Mouse (Mus musculus) midbrain, embryonic 14.5 days (tissue): ENCODE results near the gene Smg9. TPM values are rescaled to one million over a fixed set of nuclear protein-coding genes. Genes with fewer than 3 reads are reported as not detected.

Source experiments
- ATAC-seq: fragments of 200-750 bp; cut with Nextera tagmentation; 2 replicates; pipeline ENCODE4 v1.8.0; 2017; ENCODE audit warnings: moderate number of reproducible peaks, moderate library complexity; ENCODE audit not compliant: low FRiP score, low TSS enrichment
- DNase-seq: peaks from one replicate; pipeline ENCODE4 v3.0.0-alpha.2; 2015
- H3K27ac ChIP-seq: fragments of 300-500 bp; sonication (generic); replicated peaks from 2 replicates; pipeline ENCODE4 v1.5.1; 2014; ENCODE audit warnings: mild to moderate bottlenecking, low read depth, low read length, moderate library complexity
- H3K27me3 ChIP-seq: fragments of 300-500 bp; sonication (generic); 2 replicates; pipeline ENCODE4 v1.6.1; 2014; ENCODE audit warnings: low read length, control low read depth, mixed read lengths; ENCODE audit not compliant: control insufficient read depth, insufficient read depth
- H3K36me3 ChIP-seq: fragments of 300-500 bp; sonication (generic); 2 replicates; pipeline ENCODE4 v1.6.1; 2014; ENCODE audit warnings: low read length, control low read depth; ENCODE audit not compliant: control insufficient read depth, insufficient read depth
- H3K4me1 ChIP-seq: fragments of 300-500 bp; sonication (generic); 2 replicates; pipeline ENCODE4 v1.6.1; 2014; ENCODE audit warnings: mild to moderate bottlenecking, antibody characterized with exemption, low read length, control low read depth; ENCODE audit not compliant: control insufficient read depth, insufficient read depth
- H3K4me2 ChIP-seq: fragments of 300-500 bp; sonication (generic); 2 replicates; pipeline ENCODE4 v1.6.1; 2014; ENCODE audit warnings: mild to moderate bottlenecking, low read length, moderate library complexity
- H3K4me3 ChIP-seq: fragments of 300-500 bp; sonication (generic); replicated peaks from 2 replicates; pipeline ENCODE4 v1.5.1; 2014; ENCODE audit warnings: low read depth, low read length
- H3K9ac ChIP-seq: fragments of 300-500 bp; sonication (generic); replicated peaks from 2 replicates; pipeline ENCODE4 v1.6.1; 2014; ENCODE audit warnings: mild to moderate bottlenecking, low read length, moderate library complexity
- H3K9me3 ChIP-seq: fragments of 300-500 bp; sonication (generic); 2 replicates; pipeline ENCODE4 v1.6.1; 2016; ENCODE audit warnings: low read length, control low read depth, mixed read lengths; ENCODE audit not compliant: control insufficient read depth
- WGBS: fragments of 180-500 bp; shearing (Covaris S2); extraction: QIAGEN DNeasy Blood & Tissue Kit; methylation state at CpG from one replicate; pipeline ENCODE4 v1.1.7; 2014; 5-methylcytosine and 5-hydroxymethylcytosine counted together
- polyA plus RNA-seq: library from polyadenylated mRNA; unstranded; fragments of >200 nt; fragmentation: Nextera tagmentation; extraction: Ambion mirVana; gene quantifications from 2 replicates; pipeline ENCODE4 v1.2.1, GENCODE M21; 2014

The Smg9 gene
- polyA plus RNA-seq, 1 experiment from 2014 or later: 33.3 TPM

DNA sequence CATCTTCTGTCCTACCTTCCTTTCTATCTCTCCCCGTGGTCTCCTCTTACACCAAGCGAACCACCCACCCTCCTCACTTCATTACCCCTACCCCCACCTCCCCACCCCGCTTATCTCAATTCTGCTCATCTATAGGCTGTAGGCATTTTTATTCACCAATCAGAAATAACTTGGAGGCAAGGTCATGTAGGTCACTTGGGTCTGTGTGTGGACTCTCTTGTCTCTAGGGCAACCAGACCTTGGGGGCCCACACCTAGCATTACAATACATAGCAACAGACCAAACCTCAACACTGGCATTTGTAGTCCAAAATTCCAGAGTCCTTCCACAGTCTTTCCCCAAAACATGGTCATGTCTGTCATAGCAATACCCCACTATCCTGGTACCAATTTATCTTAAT lies 11.4 kb downstream of the Smg9 start:
- H3K27me3 ChIP-seq: no peaks in the 10 kb centered on the region
- no peak overlapping the region for H3K4me3 ChIP-seq
- no peak for ATAC-seq
- peaks cover 28% of the 10 kb centered on the region for H3K36me3 ChIP-seq
- DNase-seq: no peak
- H3K27ac ChIP-seq: no peak overlapping the region
- H3K4me2 ChIP-seq: no peak overlapping the region
- 84% methylated on average over 3 of the region's 3 CpGs for WGBS
- H3K4me1 ChIP-seq: no peaks in the 10 kb centered on the region
- no peaks in the 10 kb centered on the region for H3K9me3 ChIP-seq
- H3K9ac ChIP-seq: no peak overlapping the region

DNA sequence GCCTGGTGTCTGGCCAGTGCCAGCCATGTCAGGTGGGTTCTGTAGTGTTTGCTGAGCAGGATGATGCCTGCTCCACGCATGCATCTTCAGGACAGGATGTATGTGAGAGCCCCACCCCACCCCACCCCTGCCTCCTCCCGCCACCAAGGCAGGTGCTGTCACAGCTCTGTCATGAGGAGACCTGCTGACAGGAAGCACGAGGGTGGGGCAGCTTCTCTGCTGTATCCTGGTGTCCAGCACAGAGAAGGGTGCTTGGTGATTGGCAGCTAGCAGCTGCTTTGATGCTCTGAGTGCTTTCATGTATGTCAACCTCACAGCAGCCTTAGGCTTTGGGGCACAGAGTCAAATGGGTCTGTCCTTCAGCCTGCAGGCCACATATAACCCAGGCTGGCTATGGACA lies 14.2 kb downstream of the Smg9 start:
- WGBS: 88% methylated on average over 3 of the region's 3 CpGs
- 0 out of 2 replicates have a peak, but pooled peaks cover 16% of the 10 kb centered on the region for H3K36me3 ChIP-seq
- DNase-seq: no peak
- no peak overlapping the region for H3K27ac ChIP-seq
- no peaks in the 10 kb centered on the region for H3K27me3 ChIP-seq
- H3K4me3 ChIP-seq: no peak overlapping the region
- ATAC-seq: no peak
- H3K9ac ChIP-seq: no peak overlapping the region
- no peak overlapping the region for H3K4me2 ChIP-seq
- no peaks in the 10 kb centered on the region for H3K4me1 ChIP-seq
- H3K9me3 ChIP-seq: no peaks in the 10 kb centered on the region

DNA sequence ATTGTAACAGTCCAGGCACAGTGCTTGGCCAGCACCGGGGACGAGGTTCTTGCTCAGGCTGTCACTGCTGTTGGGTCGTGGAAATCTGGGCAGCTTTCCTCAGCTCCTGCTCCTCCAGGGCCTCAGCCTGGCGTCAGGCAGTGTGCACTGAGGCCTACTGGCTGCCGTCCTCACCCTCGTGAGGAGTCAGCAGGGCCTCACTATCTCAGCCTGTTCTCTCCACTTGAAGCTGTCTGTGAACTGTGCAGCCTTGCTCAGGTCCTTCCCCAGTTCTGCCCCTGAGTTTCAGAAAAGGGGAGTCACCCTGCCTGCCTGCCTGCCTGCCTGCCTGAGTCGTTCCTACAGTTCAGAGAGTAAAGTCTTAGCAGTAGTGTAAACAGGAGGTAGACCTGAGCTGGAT lies 15.8 kb downstream of the Smg9 start:
- H3K4me3 ChIP-seq: no peak overlapping the region
- H3K9ac ChIP-seq: no peak overlapping the region
- DNase-seq: no peak
- no peak overlapping the region for H3K27ac ChIP-seq
- H3K9me3 ChIP-seq: no peaks in the 10 kb centered on the region
- H3K4me2 ChIP-seq: no peak overlapping the region
- WGBS: 86% methylated on average over 7 of the region's 7 CpGs
- no peaks in the 10 kb centered on the region for H3K27me3 ChIP-seq
- H3K4me1 ChIP-seq: peaks cover 11% of the 10 kb centered on the region; the same call in 1 of the 2 replicates
- 0 out of 2 replicates have a peak, but pooled peaks cover 11% of the 10 kb centered on the region for H3K36me3 ChIP-seq
- ATAC-seq: no peak

DNA sequence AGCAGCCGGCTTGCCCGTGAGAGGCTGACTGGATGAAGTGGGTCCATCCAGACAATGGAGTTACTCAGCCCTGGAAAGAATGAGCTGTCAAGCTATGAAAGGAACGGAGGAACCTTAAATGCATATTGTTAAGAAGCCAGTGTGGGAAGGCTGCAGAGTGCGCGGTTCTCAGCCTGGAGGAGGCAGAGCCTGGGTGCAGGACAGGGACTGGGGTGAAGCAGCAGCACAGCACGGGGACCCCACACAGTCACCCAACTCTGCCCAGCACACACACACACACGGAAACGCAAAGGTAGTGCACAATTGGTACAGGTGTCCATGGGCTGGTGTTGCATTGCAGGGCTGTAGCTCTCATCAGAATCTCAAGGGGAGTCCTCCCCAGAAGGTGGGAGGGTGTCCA lies 20.2 kb downstream of the Smg9 start:
- H3K9me3 ChIP-seq: no peaks in the 10 kb centered on the region
- H3K4me3 ChIP-seq: no peak overlapping the region
- WGBS: 18% methylated on average over 8 of the region's 8 CpGs
- no peaks in the 10 kb centered on the region for H3K27me3 ChIP-seq
- H3K9ac ChIP-seq: no peak overlapping the region; the same call in 1 of the 2 replicates
- H3K4me1 ChIP-seq: peaks cover 15% of the 10 kb centered on the region; the same call in 1 of the 2 replicates
- H3K36me3 ChIP-seq: peaks cover 33% of the 10 kb centered on the region
- DNase-seq (no peak), ATAC-seq (no peak)
- H3K27ac ChIP-seq: no peak overlapping the region
- H3K4me2 ChIP-seq: no peak overlapping the region

DNA sequence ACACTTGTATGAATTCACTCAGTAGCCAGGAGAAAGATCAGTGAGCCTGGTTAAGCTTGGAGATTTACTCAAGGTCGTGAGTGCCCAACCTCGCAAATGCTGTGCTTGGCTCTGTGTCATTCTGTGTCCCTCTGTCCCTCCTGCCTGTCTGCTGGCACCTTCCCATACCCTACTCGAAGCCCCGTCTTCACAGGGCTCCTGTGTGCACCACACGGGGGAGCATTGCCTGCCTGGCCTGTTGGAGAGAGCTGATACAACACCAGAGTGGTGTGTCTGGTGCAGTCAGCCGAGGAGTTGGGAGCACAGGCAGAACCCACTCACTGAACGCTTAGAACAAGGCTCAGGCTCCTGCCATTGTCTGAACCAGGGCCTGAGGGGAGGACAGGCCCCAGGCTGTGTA lies 22.2 kb downstream of the Smg9 start:
- H3K4me2 ChIP-seq: no peak overlapping the region
- H3K4me3 ChIP-seq: no peak overlapping the region
- ATAC-seq: no peak
- H3K27me3 ChIP-seq: no peaks in the 10 kb centered on the region
- H3K9ac ChIP-seq: no peak overlapping the region; the same call in 1 of the 2 replicates
- peaks cover 26% of the 10 kb centered on the region for H3K36me3 ChIP-seq
- H3K4me1 ChIP-seq: peaks cover 15% of the 10 kb centered on the region; the same call in 1 of the 2 replicates
- 49% methylated on average over 7 of the region's 7 CpGs for WGBS
- peak; percentile 30 for DNase-seq
- no peak overlapping the region for H3K27ac ChIP-seq
- no peaks in the 10 kb centered on the region for H3K9me3 ChIP-seq

DNA sequence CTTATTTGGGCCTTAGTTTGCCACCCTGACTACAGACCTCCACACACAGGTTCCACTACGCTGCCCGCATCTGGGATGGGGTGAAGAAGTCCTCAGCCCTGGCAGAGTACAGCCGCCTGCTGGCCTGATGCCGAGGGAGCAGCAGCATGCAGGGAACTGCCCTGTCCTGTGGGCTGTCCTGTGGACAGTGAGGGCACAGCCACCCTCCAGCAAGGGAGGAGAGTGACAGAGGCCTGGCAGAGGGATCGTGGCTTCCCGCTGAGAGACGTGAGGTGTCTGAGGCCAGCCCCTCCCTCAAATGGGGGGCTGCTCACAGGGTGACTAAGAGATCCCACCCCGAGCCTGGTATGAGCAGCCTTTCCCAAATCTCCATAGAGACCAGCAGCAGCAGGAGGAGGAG lies 22.8 kb downstream of the Smg9 start:
- Histone ChIP-seq H3K27ac (no peak overlapping the region), H3K9ac (no peak overlapping the region), H3K27me3 (no peaks in the 10 kb centered on the region), H3K36me3 (peaks cover 25% of the 10 kb centered on the region), H3K9me3 (no peaks in the 10 kb centered on the region), H3K4me3 (no peak overlapping the region), H3K4me1 (peaks cover 15% of the 10 kb centered on the region; the same call in 1 of the 2 replicates), H3K4me2 (no peak overlapping the region)
- ATAC-seq (no peak; the same call in 1 of the 2 replicates), DNase-seq (peak; percentile 8)
- 44% methylated on average over 8 of the region's 8 CpGs for WGBS

DNA sequence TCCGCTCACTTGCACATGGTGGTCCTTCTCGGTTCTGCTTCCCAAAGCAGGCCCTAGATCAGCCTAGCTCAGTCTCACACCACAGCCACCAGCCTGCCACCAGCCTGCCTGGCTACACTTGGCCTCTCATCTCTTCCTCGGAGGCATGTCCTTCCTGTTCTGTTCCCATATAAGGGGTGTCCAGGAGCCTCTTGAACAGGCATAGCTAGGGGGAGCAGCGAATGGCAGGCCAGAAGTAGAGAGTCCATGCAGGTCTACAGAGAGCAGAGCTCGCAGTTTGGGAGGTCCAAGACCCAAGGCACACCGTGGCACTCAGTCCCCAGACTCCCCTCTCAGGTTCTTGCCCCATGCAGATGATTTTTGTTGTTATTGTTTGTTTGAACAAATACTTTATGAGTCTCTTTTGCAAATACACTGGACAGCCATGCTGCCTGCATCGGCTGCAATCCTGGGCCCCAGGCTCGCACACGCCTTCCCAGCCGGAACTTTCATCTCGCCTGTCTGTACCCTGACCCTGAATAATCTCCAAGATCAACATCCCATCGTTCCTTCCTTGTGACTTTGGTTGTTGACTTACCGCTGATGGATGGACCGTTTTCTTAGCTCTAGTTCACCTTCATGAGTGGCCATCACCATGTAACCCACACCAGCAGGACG lies 23.8 kb downstream of the Smg9 start:
- DNase-seq (no peak), ATAC-seq (no peak)
- H3K9me3 ChIP-seq: no peaks in the 10 kb centered on the region

DNA sequence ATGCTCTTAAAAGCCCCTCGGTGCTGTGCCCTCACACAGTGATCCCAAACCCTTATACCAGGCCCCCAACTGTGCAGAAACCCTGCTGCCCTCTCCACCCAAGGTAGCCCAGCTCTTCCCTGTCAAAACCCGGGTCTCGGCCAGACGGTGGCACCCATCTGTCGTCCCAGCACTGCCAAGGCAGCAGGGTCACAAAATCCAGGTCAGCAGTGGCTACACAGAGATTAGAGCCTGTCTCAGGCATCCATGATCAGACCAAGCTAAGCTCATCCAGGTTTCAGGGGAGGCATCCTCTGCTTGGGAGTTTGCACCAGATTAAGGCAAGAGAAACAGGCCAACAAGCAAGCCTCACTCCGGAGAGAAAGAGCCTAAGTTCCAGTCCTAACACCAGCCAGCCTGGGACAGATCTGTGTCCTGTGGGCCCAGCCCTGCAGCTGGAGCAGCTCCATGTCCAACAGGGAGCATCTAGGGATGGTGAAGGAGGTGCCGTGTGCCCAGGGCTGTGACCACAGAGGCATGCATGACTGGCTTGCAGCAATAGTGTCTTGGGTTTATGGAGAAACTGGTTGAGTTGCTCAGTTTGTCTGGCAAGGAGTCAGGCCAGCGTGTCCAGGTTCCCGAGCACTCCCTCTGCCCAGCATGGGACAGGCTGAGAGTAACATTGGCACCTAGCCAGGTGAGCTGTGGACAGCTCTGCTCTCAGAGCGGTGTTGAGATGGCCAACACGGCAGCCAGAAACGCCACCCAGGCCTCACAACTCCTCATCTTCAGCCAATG lies 24.7 kb downstream of the Smg9 start:
- no peaks in the 10 kb centered on the region for H3K27me3 ChIP-seq
- no peak overlapping the region for H3K9ac ChIP-seq
- peak; percentile 34 for DNase-seq
- H3K4me1 ChIP-seq: peaks cover 13% of the 10 kb centered on the region; the same call in 1 of the 2 replicates
- H3K4me2 ChIP-seq: no peak overlapping the region
- H3K36me3 ChIP-seq: peaks cover 25% of the 10 kb centered on the region
- H3K9me3 ChIP-seq: no peaks in the 10 kb centered on the region
- H3K4me3 ChIP-seq: no peak overlapping the region
- no peak overlapping the region for H3K27ac ChIP-seq
- no peak for ATAC-seq
- WGBS: 86% methylated on average over 12 of the region's 12 CpGs

More for the DNA sequence above, 23.8 kb downstream of the Smg9 start:
- Histone ChIP-seq H3K27me3 (no peaks in the 10 kb centered on the region), H3K4me1 (peaks cover 15% of the 10 kb centered on the region; the same call in 1 of the 2 replicates), H3K36me3 (peaks cover 25% of the 10 kb centered on the region), H3K9ac (no peak overlapping the region), H3K4me2 (no peak overlapping the region), H3K4me3 (no peak overlapping the region), H3K27ac (no peak overlapping the region)
- WGBS: 94% methylated on average over 15 of the region's 15 CpGs
